Mouse (Mus musculus) midbrain, embryonic 11.5 days (tissue): ENCODE measurements at regions not wholly inside any gene's neighbourhood (a gene's known extent, or its start where the extent isn't known, plus 50 kb on each side); places are given as distances from the start of the nearest gene placed in this dataset.
A peak's percentile ranks its signal among the peaks of the same experiment; 100 is the strongest.
"Not testable (repeated sequence)": the region's sequence is repeated elsewhere in the genome, so short reads cannot be mapped to it uniquely, and the experiment has no call there.

Experiments
- ATAC-seq: fragments of 200-750 bp; cut with Nextera tagmentation; 2 replicates; pipeline ENCODE4 v1.8.0; 2017; ENCODE audit warnings: moderate TSS enrichment, moderate library complexity; ENCODE audit not compliant: low FRiP score
- DNase-seq: peaks from one replicate; pipeline ENCODE4 v3.0.0; 2015; ENCODE audit warnings: low spot score; ENCODE audit errors: missing footprints
- H3K27ac ChIP-seq: fragments of 300-500 bp; sonication (generic); 2 replicates; pipeline ENCODE4 v1.5.1; 2014; ENCODE audit warnings: low read depth, low read length
- H3K27me3 ChIP-seq: fragments of 300-500 bp; sonication (generic); 2 replicates; pipeline ENCODE4 v1.6.1; 2014; ENCODE audit warnings: mild to moderate bottlenecking, low read length, moderate library complexity, mixed read lengths; ENCODE audit not compliant: control insufficient read depth, insufficient read depth
- H3K36me3 ChIP-seq: fragments of 300-500 bp; sonication (generic); 2 replicates; pipeline ENCODE4 v1.6.1; 2014; ENCODE audit warnings: mild to moderate bottlenecking, low read length, moderate library complexity, mixed read lengths; ENCODE audit not compliant: control insufficient read depth, insufficient read depth
- H3K4me1 ChIP-seq: fragments of 300-500 bp; sonication (generic); 2 replicates; pipeline ENCODE4 v1.6.1; 2014; ENCODE audit warnings: low read length; ENCODE audit not compliant: control insufficient read depth, insufficient read depth
- H3K4me2 ChIP-seq: fragments of 300-500 bp; sonication (generic); 2 replicates; pipeline ENCODE4 v1.6.1; 2014; ENCODE audit warnings: mild to moderate bottlenecking, moderate library complexity
- H3K4me3 ChIP-seq: fragments of 300-500 bp; sonication (generic); 2 replicates; pipeline ENCODE4 v1.5.1; 2014; ENCODE audit warnings: low read depth, low read length
- H3K9ac ChIP-seq: fragments of 300-500 bp; sonication (generic); 2 replicates; pipeline ENCODE4 v1.6.1; 2014; ENCODE audit warnings: low read length
- H3K9me3 ChIP-seq: fragments of 300-500 bp; sonication (generic); 2 replicates; pipeline ENCODE4 v1.6.1; 2016; ENCODE audit warnings: low read length; ENCODE audit not compliant: control insufficient read depth
- WGBS: fragments of 180-500 bp; shearing (Covaris S2); extraction: QIAGEN DNeasy Blood & Tissue Kit; methylation state at CpG from one replicate; pipeline ENCODE4 v1.1.7; 2014; 5-methylcytosine and 5-hydroxymethylcytosine counted together

GRCm38 (mm10) chr10:11515144-11515543 lies 171.9 kb downstream of the Epm2a start:
- Histone ChIP-seq H3K4me1 (no peaks in the 10 kb centered on the region), H3K27me3 (no peaks in the 10 kb centered on the region), H3K9me3 (no peaks in the 10 kb centered on the region), H3K36me3 (no peaks in the 10 kb centered on the region), H3K9ac (no peak overlapping the region), H3K4me3 (no peak overlapping the region), H3K4me2 (no peak overlapping the region), H3K27ac (no peak overlapping the region)
- 70% methylated on average over 7 of the region's 7 CpGs for WGBS
- DNase-seq: no peak
- peak; percentile 68 for ATAC-seq

GRCm38 (mm10) chr10:11517122-11517521 lies 173.9 kb downstream of the Epm2a start:
- ATAC-seq: no peak
- WGBS: 58% methylated on average over 2 of the region's 2 CpGs
- H3K9ac ChIP-seq: no peak overlapping the region
- no peak for DNase-seq
- no peak overlapping the region for H3K27ac ChIP-seq
- H3K27me3 ChIP-seq: no peaks in the 10 kb centered on the region
- H3K36me3 ChIP-seq: no peaks in the 10 kb centered on the region
- no peak overlapping the region for H3K4me2 ChIP-seq
- H3K4me3 ChIP-seq: no peak overlapping the region
- no peaks in the 10 kb centered on the region for H3K9me3 ChIP-seq
- H3K4me1 ChIP-seq: no peaks in the 10 kb centered on the region

DNA sequence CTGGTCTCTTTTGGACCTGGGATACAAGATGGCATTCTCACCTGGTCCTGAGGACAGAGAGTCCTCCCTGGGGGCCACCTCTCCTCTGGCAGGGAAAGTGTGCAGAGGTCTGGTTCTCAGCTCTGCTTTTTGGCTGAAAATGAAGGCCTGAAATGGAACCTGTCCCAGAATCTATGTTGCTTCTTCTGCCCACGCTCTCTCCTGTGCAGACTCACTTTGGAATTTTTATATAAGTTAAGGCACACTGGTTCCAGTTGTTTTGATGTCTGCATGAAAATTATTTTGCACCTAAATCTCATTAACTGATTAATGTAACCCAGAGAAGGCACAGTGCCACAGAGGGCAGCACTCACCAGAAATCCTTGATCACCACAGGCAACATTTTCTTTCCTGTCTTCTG lies 188.1 kb downstream of the Epm2a start:
- H3K9ac ChIP-seq: no peak overlapping the region
- no peak overlapping the region for H3K4me3 ChIP-seq
- H3K36me3 ChIP-seq: no peaks in the 10 kb centered on the region
- H3K4me2 ChIP-seq: no peak overlapping the region
- 81% methylated on average over 1 of the region's 1 CpGs for WGBS
- no peaks in the 10 kb centered on the region for H3K9me3 ChIP-seq
- ATAC-seq (no peak), DNase-seq (no peak)
- no peaks in the 10 kb centered on the region for H3K27me3 ChIP-seq
- no peak overlapping the region for H3K27ac ChIP-seq
- H3K4me1 ChIP-seq: no peaks in the 10 kb centered on the region

DNA sequence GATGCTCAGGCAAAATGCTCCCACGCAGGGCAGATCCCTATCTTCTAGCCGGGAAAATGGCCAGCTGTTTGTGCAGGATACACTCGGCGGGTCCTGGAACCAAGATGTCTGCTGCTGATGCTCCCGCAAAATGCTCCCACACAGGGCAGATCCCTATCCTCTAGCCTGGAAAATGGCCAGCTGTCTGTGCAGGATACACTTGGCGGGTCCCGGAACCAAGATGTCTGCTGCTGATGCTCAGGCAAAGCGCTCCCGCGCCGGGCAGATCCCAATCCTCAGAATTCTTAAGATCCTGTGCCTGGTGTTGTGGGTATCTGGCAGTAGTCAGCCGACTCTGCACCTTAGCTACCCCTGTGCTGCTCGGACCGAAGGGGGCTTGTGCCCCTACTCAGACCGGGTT lies 212.2 kb downstream of the Epm2a start:
- not testable (repeated sequence) for ATAC-seq, DNase-seq, H3K27me3 ChIP-seq, H3K9me3 ChIP-seq, H3K27ac ChIP-seq, H3K36me3 ChIP-seq, H3K4me2 ChIP-seq, H3K4me1 ChIP-seq, H3K4me3 ChIP-seq, H3K9ac ChIP-seq
- WGBS: 94% methylated on average over 15 of the region's 15 CpGs

GRCm38 (mm10) chr10:11570523-11571055 lies 227.4 kb downstream of the Epm2a start:
- Histone ChIP-seq H3K9ac (no peak overlapping the region), H3K9me3 (no peaks in the 10 kb centered on the region), H3K27me3 (no peaks in the 10 kb centered on the region), H3K4me1 (no peaks in the 10 kb centered on the region), H3K4me3 (no peak overlapping the region), H3K4me2 (no peak overlapping the region), H3K27ac (no peak overlapping the region), H3K36me3 (no peaks in the 10 kb centered on the region)
- DNase-seq (no peak), ATAC-seq (no peak)
- WGBS: 82% methylated on average over 4 of the region's 4 CpGs

DNA sequence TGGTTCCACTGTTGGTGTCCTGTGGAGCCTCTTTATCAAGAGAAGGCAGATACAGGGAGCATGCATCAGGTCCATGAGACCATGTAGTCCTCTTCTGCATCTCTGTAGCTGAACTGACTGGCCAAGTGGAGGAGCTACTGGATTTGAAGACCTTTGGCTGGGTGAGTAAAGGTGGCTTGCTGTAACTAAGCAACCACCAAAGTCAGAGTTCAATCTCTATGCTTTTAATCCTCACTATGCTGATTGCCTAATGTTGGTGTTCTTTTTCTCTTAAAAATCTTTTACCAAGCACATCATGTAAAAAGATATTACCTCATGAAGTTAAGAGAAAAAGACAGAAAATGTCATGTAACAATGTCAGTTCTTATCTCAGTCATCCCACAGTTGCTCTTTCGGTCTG lies 265.2 kb downstream of the Epm2a start:
- no peak for ATAC-seq
- no peak for DNase-seq
- Histone ChIP-seq H3K27ac (no peak overlapping the region), H3K4me2 (no peak overlapping the region), H3K36me3 (no peaks in the 10 kb centered on the region), H3K9ac (no peak overlapping the region), H3K27me3 (no peaks in the 10 kb centered on the region), H3K4me1 (no peaks in the 10 kb centered on the region), H3K4me3 (no peak overlapping the region), H3K9me3 (no peaks in the 10 kb centered on the region)
- WGBS: 94% methylated on average over 1 of the region's 1 CpGs

DNA sequence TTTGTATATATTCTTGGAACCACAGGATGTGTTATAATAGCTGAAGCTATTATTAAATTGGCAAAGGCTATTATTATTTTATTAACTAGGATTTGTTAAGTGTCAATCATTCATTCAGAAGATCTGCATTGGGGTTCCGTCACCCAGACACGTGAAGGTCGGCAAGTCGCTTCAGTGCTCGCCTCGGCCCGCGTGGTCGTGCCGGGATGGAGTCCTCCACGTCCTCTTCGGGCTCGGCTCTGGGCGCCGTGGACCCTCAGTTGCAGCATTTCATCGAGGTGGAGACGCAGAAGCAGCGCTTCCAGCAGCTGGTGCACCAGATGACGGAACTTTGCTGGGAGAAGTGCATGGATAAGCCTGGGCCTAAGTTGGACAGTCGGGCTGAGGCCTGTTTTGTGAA lies 265.9 kb downstream of the Epm2a start:
- H3K4me2 ChIP-seq, H3K9me3 ChIP-seq, H3K27me3 ChIP-seq, H3K36me3 ChIP-seq, H3K4me1 ChIP-seq, H3K27ac ChIP-seq, H3K4me3 ChIP-seq, H3K9ac ChIP-seq, DNase-seq: not testable (repeated sequence)
- 0 out of 2 replicates have a peak, but pooled peaks have one; percentile 38 for ATAC-seq
- WGBS: 91% methylated on average over 14 of the region's 20 CpGs

GRCm38 (mm10) chr10:11648151-11648550 lies 304.9 kb downstream of the Epm2a start:
- ATAC-seq: no peak
- Histone ChIP-seq H3K4me3 (no peak overlapping the region), H3K27ac (no peak overlapping the region), H3K9ac (no peak overlapping the region), H3K9me3 (no peaks in the 10 kb centered on the region), H3K27me3 (no peaks in the 10 kb centered on the region), H3K36me3 (no peaks in the 10 kb centered on the region), H3K4me2 (no peak overlapping the region), H3K4me1 (no peaks in the 10 kb centered on the region)
- no peak for DNase-seq
- 100% methylated on average over 1 of the region's 1 CpGs for WGBS

- ATAC-seq (no peak), DNase-seq (no peak)
- Histone ChIP-seq H3K4me2 (no peak overlapping the region), H3K9me3 (no peaks in the 10 kb centered on the region), H3K9ac (no peak overlapping the region), H3K27ac (no peak overlapping the region), H3K4me3 (no peak overlapping the region), H3K27me3 (no peaks in the 10 kb centered on the region), H3K4me1 (no peaks in the 10 kb centered on the region), H3K36me3 (no peaks in the 10 kb centered on the region)
- 53% methylated on average over 1 of the region's 1 CpGs for WGBS
Observed at GRCm38 (mm10) chr10:11660056-11660770, 317.0 kb downstream of the Epm2a start.
